Mouse (Mus musculus): ENCODE data around the gene Clpp. TPM values are rescaled to one million over a fixed set of nuclear protein-coding genes. Genes with fewer than 3 reads are reported as not detected.

Clpp gene
- polyA plus RNA-seq, 1 experiment: 154 TPM

- TF ChIP-seq E2F4 (IDR thresholded peaks at IDR 0.05; ENCODE audit: insufficient read depth) (no peak), SRF (IDR thresholded peaks at IDR 0.05; ENCODE audit: control insufficient read depth, insufficient read length, low read depth) (no peak), TCF12 (IDR thresholded peaks at IDR 0.05; ENCODE audit: insufficient read depth, poor library complexity, severe bottlenecking) (no peak), CEBPB (IDR thresholded peaks at IDR 0.05; ENCODE audit: insufficient read depth, poor library complexity, severe bottlenecking) (no peak), POLR2AphosphoS2 (IDR thresholded peaks at IDR 0.05; ENCODE audit: insufficient read length, low read depth) (no peak), POLR2A (IDR thresholded peaks at IDR 0.05; ENCODE audit: insufficient read length, low read depth) (no peak), REST (IDR thresholded peaks at IDR 0.05; ENCODE audit: insufficient read depth, insufficient read length) (no peak), MAX (IDR thresholded peaks at IDR 0.05; ENCODE audit: low read depth) (no peak), USF1 (IDR thresholded peaks at IDR 0.05; ENCODE audit: low read depth) (no peak), TCF3 (IDR thresholded peaks at IDR 0.05; ENCODE audit: insufficient read length, low read depth) (no peak), MYOG (IDR thresholded peaks at IDR 0.05; ENCODE audit: control insufficient read depth in 1 of 3, insufficient read depth in 1 of 3, insufficient read length in 2 of 3, low read depth in 2 of 3) (no peak), MYOD1 (IDR thresholded peaks at IDR 0.05; ENCODE audit: control insufficient read depth in 1 of 3, insufficient read length in 2 of 3, low read depth in 2 of 3) (no peak)
- Histone ChIP-seq H3K79me2 (ENCODE audit: control insufficient read depth, insufficient read depth) (no peaks in the 10 kb centered on the region), H3ac (ENCODE audit: control insufficient read depth, insufficient read length) (no peak overlapping the region), H3K4me2 (ENCODE audit: low read depth) (no peak overlapping the region), H3K4me3 (no peak overlapping the region), H3K27me3 (ENCODE audit: control insufficient read depth, insufficient read depth, insufficient read length) (peaks cover 31% of the 10 kb centered on the region), H3K36me3 (ENCODE audit: control insufficient read depth, insufficient read depth) (no peaks in the 10 kb centered on the region)
Observed at GRCm38 (mm10) chr17:56969321-56969720, 20.8 kb upstream of the Clpp start.

- TF ChIP-seq MAX (IDR thresholded peaks at IDR 0.05; ENCODE audit: low read depth) (no peak), MYOG (IDR thresholded peaks at IDR 0.05; ENCODE audit: control insufficient read depth in 1 of 3, insufficient read depth in 1 of 3, insufficient read length in 2 of 3, low read depth in 2 of 3) (no peak), TCF12 (IDR thresholded peaks at IDR 0.05; ENCODE audit: insufficient read depth, poor library complexity, severe bottlenecking) (no peak)
- Histone ChIP-seq H3K4me2 (ENCODE audit: low read depth) (no peak overlapping the region), H3K27me3 (ENCODE audit: control insufficient read depth, insufficient read depth, insufficient read length) (peaks cover 37% of the 10 kb centered on the region), H3ac (ENCODE audit: control insufficient read depth, insufficient read length) (no peak overlapping the region), H3K4me3 (no peak overlapping the region), H3K79me2 (ENCODE audit: control insufficient read depth, insufficient read depth) (no peaks in the 10 kb centered on the region), H3K36me3 (ENCODE audit: control insufficient read depth, insufficient read depth) (no peaks in the 10 kb centered on the region)
Observed at GRCm38 (mm10) chr17:56970081-56970480, 20.0 kb upstream of the Clpp start.

DNA sequence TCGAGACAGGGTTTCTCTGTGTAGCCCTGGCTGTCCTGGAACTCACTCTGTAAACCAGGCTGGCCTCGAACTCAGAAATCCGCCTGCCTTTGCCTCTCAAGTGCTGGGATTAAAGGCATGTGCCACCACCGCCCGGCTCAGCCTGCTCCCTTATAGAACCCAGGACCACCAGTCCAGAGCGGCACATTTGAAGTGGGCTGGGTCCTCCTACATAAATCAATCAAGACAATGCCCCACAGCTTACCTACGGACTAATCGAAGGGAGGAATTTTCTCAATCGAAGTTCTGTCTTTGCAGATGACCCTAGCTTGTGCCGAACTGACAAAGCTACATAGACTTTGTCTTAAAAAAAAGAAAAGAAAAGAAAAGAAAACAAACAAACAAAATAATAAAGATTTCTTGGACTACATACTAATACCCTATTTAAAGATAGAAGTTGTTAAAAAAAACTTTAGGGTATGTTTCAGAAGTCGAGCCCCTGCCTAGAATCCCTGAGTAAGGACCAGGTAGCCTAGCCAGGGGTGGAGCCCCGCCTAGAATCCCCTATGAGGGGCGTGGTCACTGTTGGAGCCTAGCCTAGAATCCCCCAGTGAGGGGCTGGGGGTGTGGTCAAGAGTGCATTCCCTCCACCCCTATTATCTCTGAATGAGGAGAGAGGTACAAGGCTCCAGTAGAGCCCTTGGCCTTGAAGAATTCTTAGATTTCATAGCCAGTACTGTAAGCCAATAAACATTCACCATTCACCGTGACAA lies 16.0 kb upstream of the Clpp start:
- TF ChIP-seq TCF12 (IDR thresholded peaks at IDR 0.05; ENCODE audit: insufficient read depth, poor library complexity, severe bottlenecking) (no peak), CEBPB (IDR thresholded peaks at IDR 0.05; ENCODE audit: insufficient read depth, poor library complexity, severe bottlenecking) (no peak), MYOG (IDR thresholded peaks at IDR 0.05; ENCODE audit: control insufficient read depth in 1 of 3, insufficient read depth in 1 of 3, insufficient read length in 2 of 3, low read depth in 2 of 3) (no peak), E2F4 (IDR thresholded peaks at IDR 0.05; ENCODE audit: insufficient read depth) (no peak), USF1 (IDR thresholded peaks at IDR 0.05; ENCODE audit: low read depth) (no peak), SRF (IDR thresholded peaks at IDR 0.05; ENCODE audit: control insufficient read depth, insufficient read length, low read depth) (no peak), POLR2A (IDR thresholded peaks at IDR 0.05; ENCODE audit: insufficient read length, low read depth) (no peak), MYOD1 (IDR thresholded peaks at IDR 0.05; ENCODE audit: control insufficient read depth in 1 of 3, insufficient read length in 2 of 3, low read depth in 2 of 3) (no peak), MAX (IDR thresholded peaks at IDR 0.05; ENCODE audit: low read depth) (no peak), POLR2AphosphoS2 (IDR thresholded peaks at IDR 0.05; ENCODE audit: insufficient read length, low read depth) (no peak), REST (IDR thresholded peaks at IDR 0.05; ENCODE audit: insufficient read depth, insufficient read length) (no peak), TCF3 (IDR thresholded peaks at IDR 0.05; ENCODE audit: insufficient read length, low read depth) (no peak)
- Histone ChIP-seq H3K79me2 (ENCODE audit: control insufficient read depth, insufficient read depth) (no peaks in the 10 kb centered on the region), H3K27me3 (ENCODE audit: control insufficient read depth, insufficient read depth, insufficient read length) (peaks cover 66% of the 10 kb centered on the region)

DNA sequence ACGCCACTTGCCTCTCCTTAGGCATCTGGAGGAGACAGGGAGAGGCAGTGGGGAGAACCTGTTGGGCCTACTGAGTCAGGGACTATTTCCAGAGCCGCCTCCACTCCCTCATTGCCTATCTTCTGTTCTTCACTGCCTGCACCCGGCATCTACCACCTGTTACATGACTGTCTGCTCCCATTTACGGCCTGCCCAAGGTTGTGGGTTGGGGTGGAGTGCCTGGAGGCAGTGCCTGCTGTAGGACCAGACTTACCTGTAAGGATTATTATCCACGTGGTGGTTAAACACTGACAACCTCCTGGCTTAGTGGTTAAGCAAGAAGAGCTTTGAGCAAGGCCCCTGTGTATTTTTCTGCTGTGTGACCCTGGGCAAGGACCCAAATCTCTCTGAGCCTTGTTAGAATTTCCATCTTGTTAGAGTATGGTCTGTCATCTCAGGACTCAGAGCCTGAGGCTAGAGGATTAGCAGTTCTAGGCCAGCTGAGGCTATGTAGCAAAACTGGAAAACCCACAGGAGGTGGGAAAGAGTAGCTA lies 15.3 kb upstream of the Clpp start:
- peak in 1 of 3 experiments; percentile 34 for TF ChIP-seq MYOG (IDR thresholded peaks at IDR 0.05; ENCODE audit: control insufficient read depth in 1 of 3, insufficient read depth in 1 of 3, insufficient read length in 2 of 3, low read depth in 2 of 3)
- TF ChIP-seq TCF12 (IDR thresholded peaks at IDR 0.05; ENCODE audit: insufficient read depth, poor library complexity, severe bottlenecking): no peak
- no peak for TF ChIP-seq SRF (IDR thresholded peaks at IDR 0.05; ENCODE audit: control insufficient read depth, insufficient read length, low read depth)
- TF ChIP-seq POLR2AphosphoS2 (IDR thresholded peaks at IDR 0.05; ENCODE audit: insufficient read length, low read depth): no peak
- peak in 2 of 3 experiments; percentile 20 to 72 for TF ChIP-seq MYOD1 (IDR thresholded peaks at IDR 0.05; ENCODE audit: control insufficient read depth in 1 of 3, insufficient read length in 2 of 3, low read depth in 2 of 3)
- H3K36me3 ChIP-seq (ENCODE audit: control insufficient read depth, insufficient read depth): no peaks in the 10 kb centered on the region
- H3K79me2 ChIP-seq (ENCODE audit: control insufficient read depth, insufficient read depth): no peaks in the 10 kb centered on the region
- peaks cover 69% of the 10 kb centered on the region for H3K27me3 ChIP-seq (ENCODE audit: control insufficient read depth, insufficient read depth, insufficient read length)
- no peak overlapping the region for H3K4me3 ChIP-seq
- no peak overlapping the region for H3ac ChIP-seq (ENCODE audit: control insufficient read depth, insufficient read length)
- H3K4me2 ChIP-seq (ENCODE audit: low read depth): no peak overlapping the region

More for the DNA sequence above, 16.0 kb upstream of the Clpp start:
- no peak overlapping the region for H3K4me2 ChIP-seq (ENCODE audit: low read depth)
- H3K36me3 ChIP-seq (ENCODE audit: control insufficient read depth, insufficient read depth): no peaks in the 10 kb centered on the region
- no peak overlapping the region for H3K4me3 ChIP-seq
- H3ac ChIP-seq (ENCODE audit: control insufficient read depth, insufficient read length): no peak overlapping the region

GRCm38 (mm10) chr17:56975391-56975790 lies 14.7 kb upstream of the Clpp start:
- Histone ChIP-seq H3K4me2 (ENCODE audit: low read depth) (no peak overlapping the region), H3K79me2 (ENCODE audit: control insufficient read depth, insufficient read depth) (no peaks in the 10 kb centered on the region), H3K27me3 (ENCODE audit: control insufficient read depth, insufficient read depth, insufficient read length) (peaks cover 64% of the 10 kb centered on the region), H3K36me3 (ENCODE audit: control insufficient read depth, insufficient read depth) (no peaks in the 10 kb centered on the region), H3ac (ENCODE audit: control insufficient read depth, insufficient read length) (no peak overlapping the region), H3K4me3 (no peak overlapping the region)
- TF ChIP-seq CEBPB (IDR thresholded peaks at IDR 0.05; ENCODE audit: insufficient read depth, poor library complexity, severe bottlenecking) (no peak), MYOG (IDR thresholded peaks at IDR 0.05; ENCODE audit: control insufficient read depth in 1 of 3, insufficient read depth in 1 of 3, insufficient read length in 2 of 3, low read depth in 2 of 3) (no peak), TCF12 (IDR thresholded peaks at IDR 0.05; ENCODE audit: insufficient read depth, poor library complexity, severe bottlenecking) (no peak), POLR2AphosphoS2 (IDR thresholded peaks at IDR 0.05; ENCODE audit: insufficient read length, low read depth) (no peak)
